Mouse (Mus musculus): ENCODE results near the gene Cdh23.

GRCm38 (mm10) chr10:60689396-60689795, 6.9 kb downstream of the Cdh23 start:
- TF ChIP-seq CTCF (IDR thresholded peaks at IDR 0.05; ENCODE audit: insufficient read depth, low read depth, low read length) (no peak), POLR2A (IDR thresholded peaks at IDR 0.05; ENCODE audit: insufficient read depth, low read depth, low read length) (no peak)
